Mouse (Mus musculus) neutrophil, adult 5-6 weeks (primary cell): ENCODE measurements around the gene Kank1. TPM values are rescaled to one million over a fixed set of nuclear protein-coding genes. Genes with fewer than 3 reads are reported as not detected.

Source experiments
- ATAC-seq: fragments of 151-379, 151-347 bp; 2 replicates; pipeline ENCODE4 v1.8.0; 2017; ENCODE audit warnings: mild to moderate bottlenecking, moderate TSS enrichment; ENCODE audit not compliant: insufficient number of reproducible peaks, poor library complexity, low FRiP score, severe bottlenecking; ENCODE audit errors: extremely low read depth
- total RNA-seq: library from RNA; stranded (forward); fragments of 200-1000 nt; gene quantifications from 2 replicates; pipeline ENCODE4 v1.2.3, GENCODE M21; 2017

Gene Kank1
- not detected in 2 replicates for total RNA-seq

GRCm38 (mm10) chr19:25236596-25237491 is at the start of gene Kank1:
Gene Kank1, plus strand, starts transcription at chr19:25236975.
- ATAC-seq: no peak

GRCm38 (mm10) chr19:25187681-25188080 is 49.1 kb upstream of the Kank1 start:
- ATAC-seq: no peak

- ATAC-seq: no peak
Observed at GRCm38 (mm10) chr19:25193751-25194150, 43.0 kb upstream of the Kank1 start.

- ATAC-seq: no peak
Observed at GRCm38 (mm10) chr19:25200081-25200860, 36.5 kb upstream of the Kank1 start.

GRCm38 (mm10) chr19:25203077-25203476 is 33.7 kb upstream of the Kank1 start:
- ATAC-seq: no peak

- ATAC-seq: no peak
Observed at GRCm38 (mm10) chr19:25206969-25207368, 29.8 kb upstream of the Kank1 start.

- ATAC-seq: no peak
Observed at GRCm38 (mm10) chr19:25207731-25208361, 28.9 kb upstream of the Kank1 start.

GRCm38 (mm10) chr19:25208596-25209110 is 28.1 kb upstream of the Kank1 start:
- ATAC-seq: no peak

GRCm38 (mm10) chr19:25220611-25221010 is 16.2 kb upstream of the Kank1 start:
- ATAC-seq: no peak

- no peak for ATAC-seq
Observed at GRCm38 (mm10) chr19:25221964-25222640, 14.7 kb upstream of the Kank1 start.

- ATAC-seq: no peak
Observed at GRCm38 (mm10) chr19:25230058-25230974, 6.5 kb upstream of the Kank1 start.

GRCm38 (mm10) chr19:25230975-25231334 is 5.8 kb upstream of the Kank1 start:
- no peak for ATAC-seq

GRCm38 (mm10) chr19:25232032-25232431 is 4.7 kb upstream of the Kank1 start:
- ATAC-seq: no peak

- ATAC-seq: no peak
Observed at GRCm38 (mm10) chr19:25237492-25238040, 791 bp downstream of the Kank1 start.

GRCm38 (mm10) chr19:25238121-25238520 is 1.3 kb downstream of the Kank1 start:
- no peak for ATAC-seq

- no peak for ATAC-seq
Observed at GRCm38 (mm10) chr19:25243566-25243965, 6.8 kb downstream of the Kank1 start.

- ATAC-seq: no peak
Observed at GRCm38 (mm10) chr19:25246062-25246461, 9.3 kb downstream of the Kank1 start.
